Mouse (Mus musculus): ENCODE measurements around the gene Atp8b2.

GRCm38 (mm10) chr3:89962059-89962750, 1.1 kb downstream of the Atp8b2 start:
- no peak for TF ChIP-seq CTCF (IDR thresholded peaks at IDR 0.05; ENCODE audit: extremely low read depth, insufficient read depth, low read length)
- no peak for TF ChIP-seq POLR2A (IDR thresholded peaks at IDR 0.05; ENCODE audit: extremely low read depth, insufficient read depth, low read length)

Data from cortical plate, adult 2 months (tissue).